Mouse (Mus musculus): Measurements from ENCODE around the gene Hcn2. TPM values are rescaled to one million over a fixed set of nuclear protein-coding genes. Genes with fewer than 3 reads are reported as not detected.

Gene Hcn2
- polyA plus RNA-seq, 1 experiment from 2014 or later = 3.0 TPM

DNA sequence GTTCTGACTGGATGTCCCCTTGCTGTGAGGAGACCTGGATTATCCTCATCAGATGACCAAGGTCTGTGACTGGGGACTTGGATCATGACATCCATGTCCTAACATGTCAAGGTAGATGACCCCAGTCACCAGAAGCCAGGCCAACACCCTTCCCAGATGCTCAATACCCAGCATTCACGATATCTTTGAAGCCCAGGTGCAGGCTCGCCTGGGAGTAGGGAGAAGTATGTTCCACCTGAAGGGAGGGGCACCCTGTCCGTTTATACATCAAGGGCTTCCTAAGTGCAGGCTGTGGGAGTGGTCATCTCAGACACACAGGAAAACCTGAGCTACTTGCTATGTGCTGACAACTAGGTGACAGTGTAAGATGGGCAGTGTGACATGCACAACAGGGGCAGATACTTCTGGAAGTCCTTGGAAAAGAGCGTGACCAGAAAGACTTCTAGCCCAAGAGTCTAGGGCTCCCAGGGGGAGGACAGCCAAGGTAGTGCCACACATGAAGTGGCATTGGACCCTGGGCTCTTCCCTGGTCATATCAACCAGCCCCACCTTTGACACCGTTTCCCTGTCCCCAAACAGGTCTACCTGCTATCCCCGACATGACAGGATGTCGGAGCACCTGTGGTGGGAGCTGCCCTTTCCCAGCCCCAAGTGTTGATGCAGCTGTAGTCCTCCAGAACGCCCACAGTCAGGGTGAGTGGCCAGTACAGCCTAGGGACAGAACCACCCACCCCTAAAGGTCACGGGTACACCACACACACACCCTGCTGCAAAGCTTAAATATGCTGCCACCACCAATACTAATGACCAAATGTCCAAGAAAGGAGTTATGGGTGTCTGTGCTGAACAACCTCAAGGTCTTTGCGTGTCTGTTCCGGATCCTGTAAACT lies 35.6 kb upstream of the Hcn2 start:
- Histone ChIP-seq H3K4me2 (peak overlapping the region; percentile 95), H3K36me3 (peaks cover 22% of the 10 kb centered on the region), H3K9ac (replicated peaks) (peak overlapping the region; percentile 44), H3K9me3 (replicated peaks) (no peaks in the 10 kb centered on the region), H3K27me3 (replicated peaks) (no peaks in the 10 kb centered on the region), H3K27ac (replicated peaks) (peak overlapping the region; percentile 88), H3K4me3 (replicated peaks) (peak overlapping the region; percentile 81), H3K4me1 (peaks cover 28% of the 10 kb centered on the region)
- ATAC-seq (ENCODE audit: low FRiP score) = peak; percentile 39
- WGBS = 39% methylated on average over 11 of the region's 11 CpGs

DNA sequence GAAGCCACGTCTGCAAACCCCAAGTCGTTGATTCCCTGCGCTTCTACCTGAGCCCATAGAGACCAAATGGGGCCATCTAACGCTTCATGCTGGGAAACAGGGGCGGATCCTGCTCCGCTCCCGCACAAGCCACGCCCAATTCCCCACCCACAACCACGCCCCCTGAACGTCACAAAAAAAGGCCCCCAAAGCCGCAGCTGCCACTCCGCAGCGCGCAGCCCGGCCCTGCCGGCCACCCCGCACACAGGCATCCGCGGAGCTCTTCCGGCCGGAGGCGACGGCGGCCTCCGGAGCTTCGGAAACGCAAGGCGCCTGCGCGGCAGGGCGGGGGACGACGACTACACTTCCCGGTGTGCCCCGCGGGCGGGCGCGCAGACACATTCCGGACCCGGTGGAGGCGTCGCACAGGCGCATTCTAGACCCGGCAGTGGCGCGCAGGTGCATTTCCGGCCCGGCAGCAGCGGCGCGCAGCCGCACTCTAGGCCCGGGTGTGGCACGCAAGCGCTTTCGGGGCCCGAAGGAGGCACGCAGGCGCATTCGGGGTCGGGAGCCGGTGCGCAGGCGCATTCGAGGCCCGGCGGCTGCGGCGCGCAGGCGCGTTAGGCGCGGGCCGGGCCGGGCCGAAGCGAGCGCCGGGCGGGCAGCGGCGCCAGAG lies 34.7 kb upstream of the Hcn2 start, which contains the start of gene Cdc34:
Cdc34 (plus strand) TSS at position 605 of the 655 bp plus-strand sequence.
- H3K4me3 ChIP-seq (replicated peaks) = peak within 1 kb of the TSS; percentile 81
- under 1% methylated on average over 64 of the region's 84 CpGs for WGBS

DNA sequence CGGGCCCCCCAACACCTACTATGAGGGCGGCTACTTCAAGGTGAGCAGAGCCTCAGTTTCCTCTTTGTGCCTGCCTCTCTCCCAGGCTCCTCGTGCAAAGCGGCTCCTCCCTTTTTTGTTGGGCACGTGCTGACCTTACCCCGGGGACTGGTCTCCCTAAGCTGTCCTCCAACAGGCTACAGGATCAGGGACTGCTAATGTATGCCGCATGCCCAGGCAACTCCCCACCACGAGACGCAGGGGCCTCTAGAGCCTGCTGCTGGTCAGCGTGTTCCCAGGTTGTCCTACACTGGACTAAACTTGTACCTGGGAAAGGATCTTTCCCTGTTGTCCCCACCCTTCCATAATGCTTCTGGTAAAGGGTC lies 33.9 kb upstream of the Hcn2 start:
- peaks cover 28% of the 10 kb centered on the region for H3K4me1 ChIP-seq
- H3K9me3 ChIP-seq (replicated peaks) = no peaks in the 10 kb centered on the region
- no peaks in the 10 kb centered on the region for H3K27me3 ChIP-seq (replicated peaks)
- H3K4me3 ChIP-seq (replicated peaks) = peak overlapping the region; percentile 81
- WGBS = under 1% methylated on average over 10 of the region's 10 CpGs
- peak overlapping the region; percentile 88 for H3K27ac ChIP-seq (replicated peaks)
- peak overlapping the region; percentile 95 for H3K4me2 ChIP-seq
- peak overlapping the region; percentile 76 for H3K9ac ChIP-seq (replicated peaks)
- ATAC-seq (ENCODE audit: low FRiP score) = peak; percentile 6
- peaks cover 29% of the 10 kb centered on the region for H3K36me3 ChIP-seq

More for the DNA sequence above, 34.7 kb upstream of the Hcn2 start, which contains the start of gene Cdc34:
- H3K27ac ChIP-seq (replicated peaks) = peak within 1 kb of the TSS; percentile 88
- peaks cover 22% of the 10 kb centered on the region for H3K36me3 ChIP-seq
- peaks cover 28% of the 10 kb centered on the region for H3K4me1 ChIP-seq
- H3K4me2 ChIP-seq = peak within 1 kb of the TSS; percentile 95
- H3K27me3 ChIP-seq (replicated peaks) = no peaks in the 10 kb centered on the region
- peak within 1 kb of the TSS; percentile 76 for H3K9ac ChIP-seq (replicated peaks)
- no peaks in the 10 kb centered on the region for H3K9me3 ChIP-seq (replicated peaks)
- ATAC-seq (ENCODE audit: low FRiP score) = peak; percentile 92

DNA sequence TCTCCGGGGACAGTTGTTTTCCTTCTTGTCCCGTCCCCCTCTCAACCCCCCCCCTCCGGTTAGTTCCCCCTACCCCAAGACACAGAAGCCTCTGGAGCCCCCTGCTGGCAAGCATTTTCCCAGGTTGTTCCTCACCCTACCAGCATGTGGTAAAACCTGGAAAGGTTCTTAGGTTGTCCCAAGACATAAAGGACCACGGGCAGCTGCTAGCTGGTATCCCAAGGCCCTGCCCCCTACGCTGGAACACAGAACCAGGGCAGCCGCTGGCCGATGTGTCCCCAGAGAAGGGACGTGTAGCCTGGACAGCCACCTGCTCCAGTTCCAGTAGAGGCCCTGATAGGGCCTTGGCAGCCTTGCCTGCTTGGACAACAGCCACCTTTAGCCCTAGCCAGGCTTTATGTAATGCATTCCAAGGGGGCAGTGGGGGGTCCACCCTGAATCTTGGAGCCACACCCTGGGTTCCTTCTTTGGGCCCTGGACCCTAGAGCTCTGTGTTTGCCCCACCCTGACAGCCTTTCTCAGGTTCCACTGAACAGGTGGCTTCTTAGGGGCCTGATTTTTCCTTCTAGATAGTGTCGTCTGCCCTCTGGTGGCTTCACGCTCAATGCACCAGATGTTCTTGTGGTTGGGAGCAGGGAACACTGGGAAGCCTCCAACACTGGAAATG lies 33.4 kb upstream of the Hcn2 start:
- peak overlapping the region; percentile 88 for H3K27ac ChIP-seq (replicated peaks)
- ATAC-seq (ENCODE audit: low FRiP score) = no peak

DNA sequence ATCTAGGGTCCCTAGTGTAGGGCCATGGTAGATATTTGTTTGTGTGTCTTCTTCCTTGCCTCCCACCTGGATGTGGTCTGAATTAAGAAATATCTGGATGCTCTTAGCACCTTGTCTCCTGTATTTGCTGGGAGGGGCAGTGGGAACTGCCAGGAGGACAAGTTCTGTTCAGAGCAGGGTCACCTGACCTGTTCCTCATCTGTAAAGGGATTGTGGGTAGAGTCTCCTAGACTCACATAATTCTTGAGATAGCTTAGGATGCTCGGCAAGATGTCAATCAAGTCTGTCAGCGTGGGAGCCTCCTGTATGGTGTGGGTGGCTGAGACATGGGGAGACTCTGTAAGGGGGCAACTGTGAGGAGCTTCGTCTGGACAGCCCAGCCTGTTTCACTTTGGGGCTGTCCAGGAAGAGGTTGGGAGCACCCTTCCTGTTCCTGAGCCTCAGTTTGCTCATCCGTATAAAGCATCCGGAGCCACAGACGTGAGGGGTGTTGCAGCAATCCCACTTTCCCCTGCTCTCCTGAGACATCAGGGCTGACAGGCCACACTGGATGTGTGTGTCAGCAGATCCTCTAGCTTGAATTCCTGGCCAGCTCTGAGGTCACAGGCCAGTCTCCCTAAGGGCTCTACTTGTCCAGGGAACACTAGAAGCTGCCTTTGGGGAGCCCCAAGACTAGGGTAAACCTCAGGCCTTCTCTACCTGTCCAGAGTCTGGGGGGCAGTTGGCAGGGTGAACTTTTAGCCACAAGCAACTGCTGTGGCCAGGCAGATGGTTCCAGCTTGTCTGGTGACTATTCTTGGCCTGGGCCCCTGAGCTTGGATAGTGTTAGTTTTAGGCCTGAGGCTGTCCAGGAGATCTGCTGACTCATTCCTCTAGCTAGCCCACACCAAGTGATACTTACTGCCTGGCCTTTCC lies 32.5 kb upstream of the Hcn2 start:
- no peaks in the 10 kb centered on the region for H3K27me3 ChIP-seq (replicated peaks)
- H3K4me1 ChIP-seq = peaks cover 28% of the 10 kb centered on the region
- peak overlapping the region; percentile 81 for H3K4me3 ChIP-seq (replicated peaks)
- 91% methylated on average over 6 of the region's 6 CpGs for WGBS
- peak overlapping the region; percentile 76 for H3K9ac ChIP-seq (replicated peaks)
- H3K9me3 ChIP-seq (replicated peaks) = no peaks in the 10 kb centered on the region
- peak overlapping the region; percentile 95 for H3K4me2 ChIP-seq
- no peak for ATAC-seq (ENCODE audit: low FRiP score)
- H3K36me3 ChIP-seq = peaks cover 44% of the 10 kb centered on the region
- H3K27ac ChIP-seq (replicated peaks) = peak overlapping the region; percentile 88; the same call in 1 of the 2 replicates

More for the DNA sequence above, 33.4 kb upstream of the Hcn2 start:
- no peaks in the 10 kb centered on the region for H3K27me3 ChIP-seq (replicated peaks)
- WGBS = 6% methylated on average over 10 of the region's 10 CpGs
- peak overlapping the region; percentile 95 for H3K4me2 ChIP-seq
- peak overlapping the region; percentile 81 for H3K4me3 ChIP-seq (replicated peaks)
- H3K9ac ChIP-seq (replicated peaks) = peak overlapping the region; percentile 76
- H3K9me3 ChIP-seq (replicated peaks) = no peaks in the 10 kb centered on the region
- H3K4me1 ChIP-seq = peaks cover 28% of the 10 kb centered on the region
- H3K36me3 ChIP-seq = peaks cover 34% of the 10 kb centered on the region

DNA sequence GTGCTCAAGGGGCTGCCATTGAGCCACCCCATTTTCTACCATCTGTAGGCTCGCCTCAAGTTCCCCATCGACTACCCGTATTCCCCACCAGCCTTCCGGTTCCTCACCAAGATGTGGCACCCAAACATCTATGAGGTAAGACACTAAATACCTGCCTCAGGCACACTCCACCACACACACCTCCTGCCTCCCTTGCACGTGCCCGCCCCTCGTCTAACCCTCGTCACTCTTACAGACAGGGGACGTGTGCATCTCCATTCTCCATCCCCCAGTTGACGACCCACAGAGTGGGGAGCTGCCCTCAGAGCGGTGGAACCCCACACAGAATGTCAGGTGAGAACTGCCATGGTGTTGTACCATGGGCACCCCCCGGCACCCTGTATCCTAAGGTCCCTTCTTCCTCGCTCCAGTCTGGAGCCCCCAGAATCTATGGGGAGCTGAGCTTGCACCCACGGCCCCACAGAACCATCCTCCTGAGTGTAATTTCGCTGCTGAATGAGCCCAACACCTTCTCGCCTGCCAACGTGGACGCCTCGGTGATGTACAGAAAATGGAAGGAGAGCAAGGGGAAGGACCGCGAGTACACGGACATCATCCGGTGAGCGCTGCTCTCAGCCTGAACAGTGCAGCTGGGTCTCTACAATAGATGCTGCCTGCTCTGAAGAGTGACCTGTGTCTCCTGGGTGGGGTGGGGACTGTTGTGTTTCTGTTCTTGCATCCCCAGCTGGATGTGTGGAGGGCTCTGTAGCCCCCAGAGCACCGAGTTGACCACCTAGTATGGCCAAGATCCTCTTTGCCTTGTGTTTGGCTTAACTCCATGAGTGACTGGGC lies 31.4 kb upstream of the Hcn2 start:
- no peak overlapping the region for H3K27ac ChIP-seq (replicated peaks)
- H3K4me2 ChIP-seq = no peak overlapping the region
- H3K9me3 ChIP-seq (replicated peaks) = no peaks in the 10 kb centered on the region
- H3K9ac ChIP-seq (replicated peaks) = no peak overlapping the region
- no peak overlapping the region for H3K4me3 ChIP-seq (replicated peaks)
- WGBS = 97% methylated on average over 25 of the region's 25 CpGs
- peaks cover 48% of the 10 kb centered on the region for H3K36me3 ChIP-seq
- no peaks in the 10 kb centered on the region for H3K27me3 ChIP-seq (replicated peaks)
- H3K4me1 ChIP-seq = peaks cover 28% of the 10 kb centered on the region
- ATAC-seq (ENCODE audit: low FRiP score) = no peak

DNA sequence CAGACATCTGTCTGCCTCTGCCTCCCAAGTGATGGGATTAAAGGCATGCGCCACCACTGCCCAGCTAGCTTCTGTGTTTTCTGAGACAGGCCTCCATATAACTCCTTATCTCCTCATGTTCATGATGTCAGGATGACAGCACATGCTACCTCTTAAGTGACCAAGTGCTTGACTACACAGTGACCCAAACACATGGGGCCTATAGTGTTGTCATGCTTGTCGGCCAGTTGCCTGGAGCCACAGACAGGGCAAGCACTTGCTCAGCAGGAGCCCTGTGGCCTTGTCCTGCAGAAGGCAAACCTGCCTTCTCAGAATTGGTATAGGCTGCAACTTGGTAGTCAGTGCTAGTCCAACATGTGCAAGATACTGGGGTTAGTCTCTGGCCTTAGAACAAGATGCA lies 30.2 kb upstream of the Hcn2 start:
- Histone ChIP-seq H3K27ac (replicated peaks) (no peak overlapping the region), H3K4me2 (no peak overlapping the region), H3K9me3 (replicated peaks) (no peaks in the 10 kb centered on the region), H3K4me3 (replicated peaks) (no peak overlapping the region), H3K4me1 (peaks cover 21% of the 10 kb centered on the region), H3K36me3 (peaks cover 48% of the 10 kb centered on the region), H3K27me3 (replicated peaks) (no peaks in the 10 kb centered on the region), H3K9ac (replicated peaks) (no peak overlapping the region)
- ATAC-seq (ENCODE audit: low FRiP score) = no peak
- WGBS = 92% methylated on average over 2 of the region's 2 CpGs

DNA sequence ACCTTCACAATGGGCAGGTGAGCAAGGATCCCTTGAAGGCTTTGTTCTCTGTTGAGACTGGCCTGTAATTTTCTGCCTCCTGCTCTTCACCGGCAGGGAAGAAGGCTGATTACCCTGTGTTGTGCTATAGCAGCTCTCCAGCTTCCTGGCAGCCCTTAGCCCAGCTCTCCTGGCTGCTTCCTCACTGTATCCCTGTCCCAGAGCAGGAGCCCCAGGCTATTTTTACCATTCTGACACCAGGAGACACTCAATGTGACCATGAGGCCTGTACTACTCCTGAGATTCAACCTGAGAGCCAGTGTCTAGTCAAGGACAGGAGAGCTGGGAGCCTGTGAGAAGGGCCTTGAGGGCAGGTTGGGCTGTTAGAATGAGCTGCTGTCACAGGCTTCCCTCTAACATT lies 29.7 kb upstream of the Hcn2 start:
- no peaks in the 10 kb centered on the region for H3K27me3 ChIP-seq (replicated peaks)
- no peak for ATAC-seq (ENCODE audit: low FRiP score)
- H3K4me3 ChIP-seq (replicated peaks) = no peak overlapping the region
- no peak overlapping the region for H3K27ac ChIP-seq (replicated peaks)
- H3K4me1 ChIP-seq = peaks cover 18% of the 10 kb centered on the region
- H3K9me3 ChIP-seq (replicated peaks) = no peaks in the 10 kb centered on the region
- peaks cover 48% of the 10 kb centered on the region for H3K36me3 ChIP-seq
- 91% methylated on average over 1 of the region's 1 CpGs for WGBS
- no peak overlapping the region for H3K9ac ChIP-seq (replicated peaks)
- H3K4me2 ChIP-seq = no peak overlapping the region

DNA sequence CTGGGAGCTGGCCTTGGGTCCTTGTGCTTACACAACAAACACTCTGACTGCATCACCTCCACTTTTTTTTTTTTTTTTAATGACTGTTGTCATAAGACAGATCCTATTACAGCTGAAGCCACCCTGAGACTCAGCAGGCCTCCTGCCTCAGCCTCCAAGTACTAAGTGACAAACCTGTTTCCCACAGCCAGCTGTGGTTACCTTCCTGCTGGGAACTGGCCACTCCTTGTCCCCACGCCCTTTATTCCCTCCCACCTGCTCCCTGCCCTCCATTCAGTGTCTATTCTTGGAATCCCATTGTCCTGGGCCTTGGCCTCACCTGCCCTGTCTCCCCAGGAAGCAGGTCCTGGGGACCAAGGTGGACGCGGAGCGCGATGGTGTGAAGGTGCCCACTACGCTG lies 28.9 kb upstream of the Hcn2 start:
- Histone ChIP-seq H3K27me3 (replicated peaks) (no peaks in the 10 kb centered on the region), H3K9ac (replicated peaks) (no peak overlapping the region), H3K36me3 (peaks cover 48% of the 10 kb centered on the region), H3K4me1 (peaks cover 18% of the 10 kb centered on the region), H3K9me3 (replicated peaks) (no peaks in the 10 kb centered on the region), H3K4me2 (no peak overlapping the region), H3K4me3 (replicated peaks) (no peak overlapping the region), H3K27ac (replicated peaks) (no peak overlapping the region)
- ATAC-seq (ENCODE audit: low FRiP score) = no peak
- WGBS = 97% methylated on average over 6 of the region's 6 CpGs

DNA sequence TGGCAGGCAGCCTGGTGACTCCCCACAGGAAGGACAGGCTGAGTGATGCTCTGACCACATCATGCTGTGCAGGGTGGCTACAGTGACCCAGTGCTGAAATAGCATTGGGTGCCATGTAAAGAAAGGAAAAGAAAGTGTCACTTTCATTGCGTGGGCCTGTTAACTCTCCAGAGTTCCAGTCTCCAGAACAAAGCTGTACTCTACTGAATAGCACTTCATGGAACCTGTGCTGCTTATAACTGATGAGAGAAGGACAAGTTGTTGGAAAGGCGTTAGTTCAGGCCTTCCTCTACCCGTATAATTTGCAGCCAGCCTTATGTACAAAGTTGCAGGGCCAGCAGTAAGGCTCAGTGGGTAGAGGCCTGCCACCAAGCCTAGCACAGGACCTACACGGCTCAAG lies 27.7 kb upstream of the Hcn2 start, which contains the start of gene Gzmm:
Gzmm (plus strand) TSS at position 301 of the 400 bp plus-strand sequence.
- no peak for ATAC-seq (ENCODE audit: low FRiP score)
- Histone ChIP-seq H3K27ac (replicated peaks) (no peak within 1 kb of the TSS), H3K9ac (replicated peaks) (no peak within 1 kb of the TSS), H3K9me3 (replicated peaks) (no peaks in the 10 kb centered on the region), H3K4me3 (replicated peaks) (no peak within 1 kb of the TSS), H3K4me1 (peaks cover 7% of the 10 kb centered on the region), H3K4me2 (no peak within 1 kb of the TSS), H3K36me3 (peaks cover 48% of the 10 kb centered on the region), H3K27me3 (replicated peaks) (no peaks in the 10 kb centered on the region)
- WGBS = 79% methylated on average over 4 of the region's 4 CpGs
